Mouse (Mus musculus): Measurements from ENCODE around the gene Dync2li1.

DNA sequence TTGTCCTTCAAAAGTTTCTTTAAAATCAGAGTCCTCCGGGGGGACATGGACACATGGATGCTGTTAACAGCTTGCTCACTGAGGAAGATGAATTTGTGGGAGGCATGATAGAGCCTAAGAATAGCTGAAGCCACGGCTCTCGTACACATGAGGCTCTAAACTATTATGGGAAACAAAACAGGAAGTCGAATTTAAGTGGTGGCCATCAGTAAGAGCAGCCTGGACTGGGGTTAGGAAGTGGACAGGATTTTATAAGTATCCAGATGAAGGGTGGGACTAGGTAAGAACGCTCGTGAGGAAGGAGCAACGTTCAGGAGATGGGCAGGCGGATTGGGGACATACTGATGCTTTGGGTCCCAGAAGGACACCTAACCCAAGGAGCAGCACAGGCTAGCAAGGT, 47.0 kb upstream of the Dync2li1 start:
- TF ChIP-seq CTCF (IDR thresholded peaks at IDR 0.05; ENCODE audit: extremely low read depth, insufficient read depth, low read length) (no peak), POLR2A (IDR thresholded peaks at IDR 0.05; ENCODE audit: extremely low read depth, insufficient read depth, low read length) (no peak)
